Mouse (Mus musculus) induced T-regulatory cell, adult 2 months (primary cell): ENCODE measurements around the gene Ckb.
"Not testable (repeated sequence)": the region's sequence is repeated elsewhere in the genome, so short reads cannot be mapped to it uniquely, and the experiment has no call there.

Source experiments
- DNase-seq: peaks from one replicate; pipeline ENCODE4 v3.0.0-alpha.2; 2012; ENCODE audit warnings: low read depth

The Ckb gene

DNA sequence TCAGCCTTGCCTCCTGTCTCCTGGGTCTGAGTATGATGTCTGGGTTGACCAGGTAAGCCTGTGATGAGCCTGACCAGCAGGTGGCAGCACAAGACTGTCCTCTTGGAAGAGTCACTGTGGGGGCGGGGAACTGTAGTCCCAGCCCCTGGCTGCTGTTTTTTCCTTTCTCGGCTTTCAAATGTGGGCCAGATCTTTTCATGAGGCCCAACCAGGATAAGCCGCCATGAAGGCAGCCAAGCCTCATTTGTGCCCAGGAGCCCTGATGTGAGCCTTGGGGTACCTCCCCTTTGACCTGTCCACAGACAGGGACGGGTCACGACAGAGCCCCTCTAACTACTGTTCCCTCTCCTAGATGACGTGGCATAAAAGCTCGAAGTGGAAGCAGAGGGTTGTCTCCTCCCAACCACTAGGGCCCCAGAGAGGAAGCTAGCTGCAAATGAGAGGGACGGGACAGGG lies 3.7 kb downstream of the Ckb start:
- peak; percentile 97 for DNase-seq

DNA sequence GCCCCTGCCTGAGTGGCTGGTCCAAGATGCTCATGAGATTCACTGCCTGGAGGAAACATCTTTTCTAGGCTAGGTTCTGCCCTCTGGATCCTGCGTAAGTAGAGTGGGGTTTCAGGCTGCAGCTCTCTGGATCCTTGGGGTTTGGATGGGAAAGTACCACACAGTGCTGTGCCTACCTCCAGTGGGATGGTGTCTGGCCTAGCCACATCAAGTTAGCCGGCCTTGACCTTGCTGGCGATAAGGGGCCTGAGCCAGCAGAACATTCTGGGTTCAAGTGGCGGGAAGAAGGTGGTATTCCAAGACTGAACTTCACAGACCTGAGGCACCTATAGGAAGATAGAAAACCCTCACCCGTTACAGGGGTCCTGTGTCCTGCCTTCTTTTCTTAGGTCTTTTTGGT lies 4.7 kb downstream of the Ckb start:
- DNase-seq = no peak

DNA sequence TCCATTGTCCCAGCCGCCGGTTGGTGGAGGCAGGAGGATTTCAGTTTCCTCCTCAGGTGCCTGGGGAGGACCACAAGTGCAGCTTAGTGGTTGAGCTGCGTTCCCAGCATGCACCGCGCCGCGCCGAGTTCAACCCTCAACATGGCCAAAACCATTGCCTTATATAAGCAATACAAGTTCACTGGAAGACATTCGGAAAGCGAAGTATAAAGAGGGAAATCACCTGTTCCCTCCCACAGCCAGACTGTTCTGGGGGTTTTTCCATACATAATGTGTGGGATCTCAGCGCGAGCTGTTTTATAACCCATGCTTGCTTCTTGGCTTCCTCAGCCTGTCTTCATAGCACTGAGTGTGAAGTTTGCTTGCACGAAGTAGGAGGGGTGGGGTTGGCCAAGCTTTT lies 5.8 kb downstream of the Ckb start:
- no peak for DNase-seq

DNA sequence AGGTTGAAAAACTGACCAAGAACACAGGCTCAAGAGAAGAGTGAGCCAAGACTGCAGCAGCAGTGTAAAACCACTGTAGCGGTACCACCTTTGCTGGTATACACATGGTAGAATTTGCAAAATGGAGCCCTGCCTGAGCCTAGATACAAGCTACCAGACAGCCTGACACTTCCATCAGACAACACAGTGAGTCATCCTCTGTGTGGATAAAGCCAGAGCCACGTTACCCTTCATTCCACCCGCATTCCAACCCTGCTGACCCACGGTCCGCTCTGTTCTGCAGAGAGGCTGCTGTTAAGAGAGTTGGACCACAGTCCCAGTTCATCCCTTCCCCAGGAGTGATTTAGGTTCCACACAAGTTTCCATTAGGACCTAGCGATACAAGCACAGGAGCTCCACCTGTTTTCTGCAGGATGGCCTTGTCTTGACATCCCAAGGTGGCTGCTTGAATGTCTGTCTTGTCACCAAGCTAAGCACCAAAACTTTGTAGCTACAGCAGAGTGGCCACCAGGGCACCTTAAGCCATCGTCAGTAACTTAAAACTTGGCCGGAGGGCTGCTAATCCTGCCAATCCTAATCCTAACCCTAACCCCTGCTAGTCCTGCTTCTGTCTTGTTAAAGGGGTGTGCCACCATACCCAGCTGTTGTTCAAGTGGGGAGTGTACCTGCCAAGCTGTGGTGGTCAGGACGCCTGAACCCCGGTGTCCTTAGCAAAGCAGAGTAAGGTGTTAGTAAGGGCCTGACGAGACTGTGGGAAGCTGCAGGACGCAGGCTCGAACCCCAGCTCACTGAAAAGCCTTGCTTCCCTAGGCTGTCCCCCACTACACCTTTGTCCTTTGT lies 6.9 kb downstream of the Ckb start:
- no peak for DNase-seq

DNA sequence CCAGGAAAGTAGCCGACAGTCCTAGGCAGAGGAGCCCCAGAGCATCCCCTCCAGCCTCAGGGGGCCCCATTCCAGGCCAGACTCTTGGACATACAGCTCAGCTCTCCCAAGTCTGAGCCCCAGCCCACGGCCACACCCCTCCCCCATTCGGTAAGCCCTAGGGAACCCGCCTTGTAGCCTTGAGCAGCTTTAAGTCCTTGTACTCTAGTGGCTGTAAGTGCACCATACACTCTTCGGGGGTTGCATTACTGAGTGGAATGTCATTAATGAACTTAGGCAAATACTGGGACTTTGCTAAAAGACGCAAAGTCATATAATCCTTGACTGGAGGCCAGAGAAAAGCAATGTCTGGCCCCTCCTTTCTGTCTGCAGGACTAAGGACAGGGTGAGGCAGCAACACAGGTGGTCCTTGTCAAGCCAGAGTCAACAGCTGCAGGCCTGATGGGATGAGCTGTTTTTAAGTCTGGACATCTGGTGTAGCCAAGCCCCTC lies 7.9 kb downstream of the Ckb start:
- DNase-seq = no peak

DNA sequence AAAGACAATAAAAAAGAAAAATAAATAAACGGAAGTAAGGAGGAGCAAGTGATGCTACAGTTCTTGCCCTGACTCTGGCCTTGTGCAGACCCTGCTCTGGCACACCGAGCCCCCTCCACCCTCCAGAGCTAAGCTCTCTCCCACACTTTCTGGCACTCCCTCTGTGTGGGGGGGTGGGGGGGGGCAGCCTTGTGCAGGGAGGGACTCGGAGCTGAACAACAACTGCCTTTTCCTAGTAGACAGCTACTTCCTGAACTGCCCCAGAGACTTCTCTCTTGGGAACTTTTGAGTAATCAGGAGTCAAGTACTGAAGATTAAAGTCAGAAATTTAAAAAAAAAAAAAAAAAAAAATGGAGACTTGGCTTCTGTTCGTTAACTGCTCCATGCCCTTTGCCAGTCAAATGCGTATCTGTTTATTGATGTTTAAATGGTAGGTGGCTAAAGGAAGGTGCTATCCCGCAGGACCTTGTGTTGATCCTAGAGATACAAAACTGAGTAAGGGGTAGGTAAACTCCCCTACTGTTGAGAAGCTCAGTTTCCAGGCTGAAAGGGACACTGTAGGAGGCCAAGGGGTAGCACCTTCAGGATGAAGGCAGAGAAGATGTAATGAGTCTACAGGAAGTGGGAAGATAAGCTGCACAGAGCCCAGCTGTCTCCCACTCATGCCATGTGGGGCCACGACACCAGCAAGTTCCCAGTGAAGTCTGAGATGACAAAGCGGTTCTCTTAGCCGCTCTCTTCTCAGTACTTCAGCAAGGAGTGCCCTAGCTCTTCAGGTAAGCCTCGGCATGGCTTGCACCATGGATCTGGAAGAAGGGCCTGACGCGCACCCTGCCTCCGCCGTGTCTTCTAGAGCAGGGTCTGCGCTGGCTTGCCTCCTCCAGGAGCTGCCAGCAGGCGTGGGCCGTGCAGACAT lies 8.7 kb downstream of the Ckb start:
- DNase-seq = no peak

DNA sequence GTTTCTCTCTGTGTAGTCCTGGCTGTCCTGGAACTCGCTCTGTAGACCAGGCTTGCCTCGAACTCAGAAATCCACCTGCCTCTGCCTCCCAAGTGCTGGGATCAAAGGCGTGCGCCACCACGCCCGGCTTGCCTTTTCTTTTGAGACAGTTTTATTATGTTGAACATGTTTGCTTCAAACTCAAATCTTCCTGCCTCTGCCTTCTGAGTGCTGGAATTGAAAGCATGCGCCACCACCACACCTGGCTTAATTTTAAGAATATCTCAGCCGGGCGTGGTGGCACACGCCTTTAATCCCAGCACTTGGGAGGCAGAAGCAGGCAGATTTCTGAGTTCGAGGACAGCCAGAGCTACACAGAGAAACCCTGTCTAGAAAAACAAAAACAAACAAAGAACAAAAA lies 10.6 kb downstream of the Ckb start:
- not testable (repeated sequence) for DNase-seq

DNA sequence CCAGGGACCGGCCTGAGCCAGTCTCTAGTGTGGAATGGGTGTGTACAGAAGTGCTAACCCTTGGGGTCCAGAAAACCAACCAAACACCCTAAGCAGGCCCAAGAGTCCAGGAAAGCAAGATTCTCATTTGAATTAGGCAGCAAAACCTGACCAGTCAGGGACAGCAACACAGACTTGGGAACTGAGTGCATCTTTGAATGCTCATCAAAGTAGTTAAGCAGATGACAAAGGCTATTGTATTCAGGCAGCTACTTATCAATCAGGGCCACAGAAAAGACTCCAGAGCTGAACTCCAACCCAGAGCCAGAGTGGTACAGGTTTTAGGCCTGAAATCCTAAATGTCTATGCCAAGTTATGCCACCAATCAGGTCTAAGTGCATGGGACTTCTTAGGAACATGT lies 11.5 kb downstream of the Ckb start:
- DNase-seq = no peak

DNA sequence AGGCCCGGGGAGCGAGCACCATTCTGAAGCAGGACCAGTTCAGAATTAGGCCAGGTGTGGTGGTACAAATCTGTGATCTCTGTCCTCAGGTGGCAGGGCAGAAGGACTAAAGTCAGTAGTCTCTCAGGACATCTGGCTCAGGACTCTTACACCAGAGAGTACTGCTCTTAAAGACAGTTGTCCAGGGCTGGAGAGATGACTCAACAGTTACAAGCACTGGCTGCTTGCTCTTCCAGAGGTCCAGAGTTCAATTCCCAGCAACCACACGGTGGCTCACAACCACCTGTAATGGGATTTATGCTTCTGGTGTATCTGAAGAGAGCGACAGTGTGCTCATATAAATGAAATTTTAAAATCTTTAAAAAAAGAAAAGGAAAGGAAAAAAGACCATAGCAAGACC lies 12.8 kb downstream of the Ckb start:
- no peak for DNase-seq

DNA sequence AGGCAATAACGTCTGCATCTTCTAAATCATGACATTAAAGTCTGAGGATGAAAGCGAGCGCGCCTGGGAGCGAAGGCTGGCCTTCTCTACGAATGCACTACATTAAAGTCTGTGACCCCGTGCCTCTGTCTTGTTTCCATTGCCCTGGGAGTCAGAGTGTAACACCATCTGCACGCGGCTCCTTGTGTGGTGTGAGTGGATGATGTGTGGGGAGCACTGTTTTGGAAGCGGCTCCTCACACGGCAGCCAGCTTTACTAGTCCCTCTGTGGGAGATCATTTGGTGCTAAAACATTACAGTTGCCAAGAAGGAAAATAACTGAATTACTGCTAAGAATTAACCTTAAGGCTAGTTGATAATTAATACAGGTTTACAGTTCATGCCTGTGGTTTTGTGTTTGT lies 16.4 kb downstream of the Ckb start:
- no peak for DNase-seq

DNA sequence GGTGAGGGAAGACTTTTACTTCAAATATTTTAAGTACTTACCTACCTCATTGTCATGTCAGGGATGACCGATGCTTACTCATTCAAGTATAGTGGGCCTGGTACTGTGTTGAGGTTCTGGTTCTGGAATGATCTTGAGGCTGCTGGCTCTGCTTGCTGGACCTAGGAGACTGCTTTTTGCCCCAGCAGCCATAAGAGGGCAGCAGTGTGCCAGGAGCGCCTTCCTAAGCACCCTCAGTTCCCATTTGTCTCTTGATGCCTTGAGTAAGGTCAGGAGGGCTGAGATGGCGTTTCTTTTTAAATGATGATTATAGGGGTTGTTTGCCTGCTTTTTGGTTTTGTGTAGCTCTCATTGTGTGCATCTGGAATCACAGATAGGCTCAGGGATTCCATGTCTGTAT lies 18.7 kb downstream of the Ckb start:
- DNase-seq = peak; percentile 78

DNA sequence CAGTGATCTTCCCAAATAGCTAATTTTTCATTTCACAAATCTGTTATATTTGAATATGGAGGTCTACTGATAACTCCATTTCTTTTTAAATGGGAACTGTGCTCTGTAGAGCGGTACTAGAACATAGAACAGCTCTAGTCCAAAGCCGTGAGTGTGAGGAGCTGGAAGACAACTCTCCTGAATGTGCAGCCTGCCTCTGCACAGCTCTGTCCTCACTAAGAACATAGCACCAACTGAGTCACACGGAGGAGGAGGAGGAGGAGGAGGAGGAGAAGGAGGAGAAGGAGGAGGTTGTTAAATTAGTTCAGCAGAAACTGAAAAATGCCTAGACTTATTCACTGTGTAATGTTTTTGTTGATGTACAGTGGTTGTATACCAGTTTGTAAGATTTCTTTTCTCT lies 19.2 kb downstream of the Ckb start:
- no peak for DNase-seq

DNA sequence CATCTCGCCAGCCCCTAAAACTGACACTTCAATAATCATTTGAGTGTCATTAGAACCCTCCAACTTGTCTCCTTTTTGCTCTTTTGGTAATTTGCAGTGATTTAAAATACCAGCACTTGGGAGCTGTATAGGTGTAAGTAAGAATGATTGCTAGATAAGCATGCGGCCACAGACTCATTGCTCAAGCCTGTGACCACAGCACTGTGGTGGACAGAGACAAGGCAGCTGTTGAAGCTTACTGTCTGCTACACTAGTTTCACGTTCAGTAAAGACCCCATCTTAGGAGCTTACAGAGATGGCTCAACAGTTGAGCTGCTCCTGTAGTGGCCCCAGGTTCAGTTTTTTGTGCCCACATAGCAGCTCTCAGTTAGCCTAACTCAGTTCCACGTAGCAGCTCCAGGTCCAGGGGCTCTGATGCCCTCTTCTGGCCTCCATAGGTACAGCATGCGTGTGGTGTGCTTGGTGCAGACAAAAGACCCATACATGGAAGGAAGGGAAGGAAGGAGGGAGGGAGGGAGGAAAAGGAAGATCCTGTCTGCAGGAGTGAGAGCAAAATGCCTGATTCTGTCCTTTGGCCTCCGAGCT lies 24.0 kb downstream of the Ckb start:
- peak; percentile 64 for DNase-seq
